Comparison of ENCODE assay signal across 18 mouse cellular contexts in the genomic region with DNA sequence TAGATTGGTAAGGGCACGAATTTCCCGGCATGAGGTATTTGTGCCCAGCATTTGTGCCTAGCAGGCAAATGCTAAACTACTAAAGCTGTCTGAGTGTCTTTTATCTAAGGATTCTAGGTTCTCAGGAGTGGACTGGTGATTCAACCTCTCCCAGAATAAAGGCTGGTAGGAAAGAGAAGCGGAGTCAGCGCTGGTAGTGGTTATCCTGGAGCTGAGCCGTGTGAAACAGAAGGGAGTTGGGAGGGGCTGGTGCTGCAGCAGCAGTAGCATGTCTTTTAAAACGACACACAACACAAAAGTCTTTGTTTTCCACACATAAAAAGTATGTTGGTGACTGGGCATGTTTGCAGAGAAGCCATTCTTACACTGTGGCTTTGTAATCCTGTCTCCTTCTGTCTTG.
"Had no signal": no experiment of that assay in that cellular context is flagged by ENCODE, and none has a peak within 500 bp of the region (broad histone marks: within the 10 kb centered on the region; RNA-seq: fewer than 3 reads in every experiment).

No protein-coding gene starts in this region.

- DNase-seq: kidney, postnatal 10 days; kidney, postnatal 36 days; layer of hippocampus, postnatal 36 days; liver, embryonic 13.5 days; lung, adult 2 months; lung, postnatal 14 days; lung, postnatal 4 days; retina, postnatal 1 day; right cerebral cortex, postnatal 25 days; spleen, adult 18-20 months; thymus, postnatal 25 days had no signal

- H3K27me3 ChIP-seq: kidney, embryonic 15.5 days; liver, embryonic 13.5 days; midbrain, embryonic 12.5 days; midbrain, embryonic 15.5 days; neural tube, embryonic 13.5 days; stomach, embryonic 15.5 days had no signal

- ATAC-seq: midbrain, embryonic 15.5 days had no signal

- H3K9me3 ChIP-seq: kidney, embryonic 15.5 days; liver, embryonic 13.5 days; midbrain, embryonic 12.5 days; midbrain, embryonic 15.5 days; neural tube, embryonic 13.5 days; stomach, embryonic 15.5 days had no signal

- H3K4me2 ChIP-seq: kidney, embryonic 15.5 days; liver, embryonic 13.5 days; midbrain, embryonic 12.5 days; midbrain, embryonic 15.5 days; neural tube, embryonic 13.5 days; stomach, embryonic 15.5 days had no signal

- H3K9ac ChIP-seq: kidney, embryonic 15.5 days; liver, embryonic 13.5 days; midbrain, embryonic 12.5 days; midbrain, embryonic 15.5 days; neural tube, embryonic 13.5 days; stomach, embryonic 15.5 days had no signal

- H3K4me3 ChIP-seq: kidney, embryonic 15.5 days; left cerebral cortex, adult 2 months; liver, embryonic 13.5 days; midbrain, embryonic 12.5 days; midbrain, embryonic 15.5 days; myocyte; neural tube, embryonic 13.5 days; stomach, embryonic 15.5 days had no signal

- H3K36me3 ChIP-seq: liver, embryonic 13.5 days; midbrain, embryonic 12.5 days; midbrain, embryonic 15.5 days; neural tube, embryonic 13.5 days; stomach, embryonic 15.5 days had no signal

- H3K4me1 ChIP-seq: liver, embryonic 13.5 days; midbrain, embryonic 15.5 days; neural tube, embryonic 13.5 days; stomach, embryonic 15.5 days had no signal

- H3K27ac ChIP-seq: kidney, embryonic 15.5 days; left cerebral cortex, adult 2 months; liver, embryonic 13.5 days; midbrain, embryonic 12.5 days; midbrain, embryonic 15.5 days; neural tube, embryonic 13.5 days; stomach, embryonic 15.5 days had no signal
